Mouse (Mus musculus): Measurements from ENCODE around the gene Paqr8.

DNA sequence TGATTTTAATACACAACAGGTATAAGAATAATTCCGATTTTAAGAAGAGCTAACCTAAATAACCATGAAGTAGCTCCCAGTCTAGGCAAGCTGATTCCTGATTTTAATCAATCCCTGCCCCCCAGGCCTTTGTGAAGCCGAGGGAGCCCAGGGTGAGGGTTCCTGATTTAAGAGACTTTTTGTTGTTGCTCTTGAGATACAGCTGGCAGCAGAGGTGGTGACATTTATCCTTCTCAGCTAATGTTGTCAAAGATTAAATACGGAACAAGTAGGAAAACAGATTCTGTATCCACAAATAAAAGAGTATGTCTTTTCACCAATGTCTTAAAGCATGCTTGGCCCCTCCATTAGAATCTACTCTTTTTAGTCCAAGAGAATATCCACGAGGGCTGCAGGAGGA is 9.9 kb downstream of the Paqr8 start:
- TF ChIP-seq CTCF (IDR thresholded peaks at IDR 0.05; ENCODE audit: low read depth) = no peak
- TF ChIP-seq EP300 (IDR thresholded peaks at IDR 0.05; ENCODE audit: low read depth) = no peak

Measured in heart, postnatal 0 days (tissue).